Mouse (Mus musculus): ENCODE data around the gene 3110070M22Rik.

GRCm38 (mm10) chr13:119455082-119455481, 33.1 kb downstream of the 3110070M22Rik start:
- TF ChIP-seq CTCF (conservative IDR thresholded peaks at IDR 0.05 in 1 of 2, IDR thresholded peaks at IDR 0.05 in 1 of 2; ENCODE audit: low read depth in 2 of 2, low read length in 2 of 2): no peak
- no peak for TF ChIP-seq EP300 (IDR thresholded peaks at IDR 0.05; ENCODE audit: low read length)
- TF ChIP-seq POLR2AphosphoS2 (IDR thresholded peaks at IDR 0.05; ENCODE audit: low read depth, low read length): no peak
- TF ChIP-seq RAD21 (IDR thresholded peaks at IDR 0.05; ENCODE audit: low read depth, low read length): no peak
- no peak for TF ChIP-seq HCFC1 (IDR thresholded peaks at IDR 0.05; ENCODE audit: low read depth, low read length)
- no peak for TF ChIP-seq POLR2A (IDR thresholded peaks at IDR 0.05; ENCODE audit: low read depth, low read length)
- TF ChIP-seq MAX (IDR thresholded peaks at IDR 0.05; ENCODE audit: low read length): no peak
- no peak for TF ChIP-seq ZKSCAN1 (IDR thresholded peaks at IDR 0.05; ENCODE audit: borderline replicate concordance, low read depth, low read length)
- TF ChIP-seq GABPA (IDR thresholded peaks at IDR 0.05; ENCODE audit: insufficient replicate concordance, low read depth, low read length): no peak
- no peak for TF ChIP-seq USF2 (conservative IDR thresholded peaks at IDR 0.05; ENCODE audit: low read depth, low read length)
- TF ChIP-seq MAFK (IDR thresholded peaks at IDR 0.05; ENCODE audit: insufficient replicate concordance, low read length): no peak
- no peak for TF ChIP-seq CHD2 (IDR thresholded peaks at IDR 0.05; ENCODE audit: low read length)
- TF ChIP-seq ZC3H11A (IDR thresholded peaks at IDR 0.05; ENCODE audit: low read depth, low read length): no peak

All from CH12.LX (cell line).